Mouse (Mus musculus) forebrain, embryonic 16.5 days (tissue): ENCODE results near the gene Spon1. TPM values are rescaled to one million over a fixed set of nuclear protein-coding genes. Genes with fewer than 3 reads are reported as not detected.

Source experiments
- ATAC-seq: fragments of 200-750 bp; cut with Nextera tagmentation; 2 replicates; pipeline ENCODE4 v1.8.0; 2017; ENCODE audit warnings: mild to moderate bottlenecking, moderate library complexity
- H3K27ac ChIP-seq: fragments of 300-500 bp; sonication (generic); 2 replicates; pipeline ENCODE4 v1.5.1; 2014; ENCODE audit warnings: low read length, control low read depth
- H3K27me3 ChIP-seq: fragments of 300-500 bp; sonication (generic); replicated peaks from 2 replicates; pipeline ENCODE4 v1.6.1; 2014; ENCODE audit warnings: low read length; ENCODE audit not compliant: control insufficient read depth, insufficient read depth
- H3K36me3 ChIP-seq: fragments of 300-500 bp; sonication (generic); 2 replicates; pipeline ENCODE4 v1.6.1; 2014; ENCODE audit not compliant: control insufficient read depth, insufficient read depth
- H3K4me1 ChIP-seq: fragments of 300-500 bp; sonication (generic); replicated peaks from 2 replicates; pipeline ENCODE4 v1.6.1; 2014; ENCODE audit warnings: low read length; ENCODE audit not compliant: control insufficient read depth, insufficient read depth
- H3K4me2 ChIP-seq: fragments of 300-500 bp; sonication (generic); 2 replicates; pipeline ENCODE4 v1.6.1; 2014; ENCODE audit warnings: mild to moderate bottlenecking, low read length, control low read depth
- H3K4me3 ChIP-seq: fragments of 300-500 bp; sonication (generic); replicated peaks from 2 replicates; pipeline ENCODE4 v1.5.1; 2014; ENCODE audit warnings: mild to moderate bottlenecking, low read length, control low read depth
- H3K9ac ChIP-seq: fragments of 300-500 bp; sonication (generic); replicated peaks from 2 replicates; pipeline ENCODE4 v1.6.1; 2014; ENCODE audit warnings: low read depth, low read length, control low read depth
- H3K9me3 ChIP-seq: fragments of 300-500 bp; sonication (generic); 2 replicates; pipeline ENCODE4 v1.6.1; 2016; ENCODE audit warnings: low read length; ENCODE audit not compliant: control insufficient read depth
- WGBS: fragments of 180-500 bp; shearing (Covaris S2); extraction: QIAGEN DNeasy Blood & Tissue Kit; methylation state at CpG from one replicate; pipeline ENCODE4 v1.1.7; 2014; 5-methylcytosine and 5-hydroxymethylcytosine counted together
- polyA plus RNA-seq: library from polyadenylated mRNA; unstranded; fragments of >200 nt; fragmentation: Nextera tagmentation; extraction: Ambion mirVana; gene quantifications from 2 replicates; pipeline ENCODE4 v1.2.1, GENCODE M21; 2015

Spon1 gene
- polyA plus RNA-seq, 1 experiment from 2014 or later = 19.3 TPM

- Histone ChIP-seq H3K4me1 (no peaks in the 10 kb centered on the region), H3K4me3 (no peak overlapping the region), H3K27ac (no peak overlapping the region), H3K27me3 (no peaks in the 10 kb centered on the region), H3K4me2 (no peak overlapping the region), H3K9me3 (no peaks in the 10 kb centered on the region), H3K36me3 (no peaks in the 10 kb centered on the region), H3K9ac (no peak overlapping the region)
- ATAC-seq = no peak
Observed at GRCm38 (mm10) chr7:113969182-113969581, 203.4 kb downstream of the Spon1 start.

DNA sequence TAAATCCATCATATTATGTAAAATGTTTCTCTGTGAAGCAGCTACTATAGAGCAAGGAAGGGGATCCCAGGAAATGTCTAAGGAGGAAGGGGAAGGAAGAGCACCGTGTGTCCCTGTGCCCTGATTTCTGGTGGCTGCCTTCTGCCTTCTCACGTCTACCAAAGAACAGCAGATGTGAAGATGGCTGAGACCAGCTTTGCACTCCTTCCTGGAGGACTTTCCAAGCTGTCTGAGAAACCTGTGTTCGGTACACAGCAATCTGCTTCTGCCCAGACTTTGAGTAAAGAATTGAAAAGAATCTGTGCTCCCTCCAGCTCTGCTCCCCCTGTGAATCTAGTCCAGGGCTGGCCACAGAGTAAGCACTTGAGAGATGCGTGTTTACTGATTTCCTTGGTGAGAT lies 206.7 kb downstream of the Spon1 start:
- H3K4me1 ChIP-seq = no peaks in the 10 kb centered on the region
- no peak overlapping the region for H3K4me2 ChIP-seq
- H3K9ac ChIP-seq = no peak overlapping the region
- WGBS = 90% methylated on average over 4 of the region's 4 CpGs
- ATAC-seq = no peak
- H3K9me3 ChIP-seq = no peaks in the 10 kb centered on the region
- H3K27ac ChIP-seq = no peak overlapping the region
- H3K36me3 ChIP-seq = no peaks in the 10 kb centered on the region
- H3K27me3 ChIP-seq = no peaks in the 10 kb centered on the region
- H3K4me3 ChIP-seq = no peak overlapping the region

DNA sequence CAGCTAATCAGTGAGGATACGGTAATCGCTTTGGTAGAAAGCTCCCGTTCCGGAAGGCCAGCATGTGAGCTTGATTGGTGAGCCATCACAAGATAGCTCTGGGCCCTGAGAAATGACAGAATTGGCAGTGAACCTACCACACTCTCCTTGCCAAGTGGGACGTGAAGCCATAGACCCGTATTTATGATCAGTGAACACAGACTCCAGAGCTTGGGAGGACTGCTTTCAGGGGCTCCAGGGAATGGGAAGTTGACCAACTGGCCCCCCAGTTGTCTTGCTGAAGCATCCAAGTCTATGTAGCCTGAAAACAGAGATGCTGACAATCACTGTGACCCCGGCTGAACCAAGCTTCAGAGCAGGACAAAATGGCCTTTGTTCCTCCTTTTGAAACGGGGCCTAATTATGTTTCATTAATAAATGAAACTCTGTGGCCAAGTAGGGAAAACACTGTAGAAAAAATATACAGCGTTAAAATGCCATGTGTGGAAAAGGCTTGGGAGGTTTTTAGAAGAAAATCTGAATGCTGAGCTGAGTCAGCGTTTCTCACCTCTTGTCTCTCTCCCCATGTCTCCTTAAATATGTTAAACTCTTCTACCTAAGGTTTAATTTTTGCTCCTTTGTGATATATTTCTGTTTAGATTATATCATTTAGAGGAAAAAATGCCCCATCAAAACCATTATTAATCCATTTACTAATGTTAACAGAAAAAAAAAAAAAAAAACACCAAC lies 220.8 kb downstream of the Spon1 start:
- Histone ChIP-seq H3K27me3 (no peaks in the 10 kb centered on the region), H3K9ac (no peak overlapping the region), H3K4me2 (no peak overlapping the region), H3K36me3 (no peaks in the 10 kb centered on the region), H3K4me3 (no peak overlapping the region), H3K27ac (no peak overlapping the region), H3K9me3 (peaks cover 5% of the 10 kb centered on the region), H3K4me1 (peaks cover 3% of the 10 kb centered on the region; the same call in 1 of the 2 replicates)
- WGBS = 33% methylated on average over 10 of the region's 10 CpGs
- ATAC-seq = peak; percentile 45

DNA sequence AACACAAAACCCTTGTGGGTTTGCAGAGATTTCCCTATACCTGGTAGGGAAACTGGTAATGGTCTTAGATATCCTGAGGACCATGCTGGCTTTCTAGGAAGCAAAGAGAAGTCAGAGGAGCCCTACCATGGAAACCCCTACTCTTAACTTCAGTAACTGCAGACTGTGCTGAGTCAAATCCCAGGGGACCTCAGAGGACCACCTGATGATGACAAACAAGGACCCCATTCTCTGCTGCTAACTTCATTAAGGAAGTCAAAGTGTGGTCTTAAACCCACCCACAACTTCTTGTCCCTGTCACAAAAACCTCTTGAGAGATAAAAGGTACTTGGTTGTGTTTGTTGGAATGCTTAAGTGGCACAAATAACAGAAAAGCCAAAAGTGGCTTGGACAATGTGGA lies 222.4 kb downstream of the Spon1 start:
- peaks cover 3% of the 10 kb centered on the region; the same call in 1 of the 2 replicates for H3K4me1 ChIP-seq
- H3K9ac ChIP-seq = no peak overlapping the region
- no peak overlapping the region for H3K27ac ChIP-seq
- no peak for ATAC-seq
- H3K27me3 ChIP-seq = no peaks in the 10 kb centered on the region
- H3K36me3 ChIP-seq = no peaks in the 10 kb centered on the region
- no peak overlapping the region for H3K4me2 ChIP-seq
- H3K9me3 ChIP-seq = peaks cover 5% of the 10 kb centered on the region
- no peak overlapping the region for H3K4me3 ChIP-seq

- no peaks in the 10 kb centered on the region for H3K4me1 ChIP-seq
- WGBS = 89% methylated on average over 7 of the region's 7 CpGs
- no peak for ATAC-seq
Observed at GRCm38 (mm10) chr7:113997675-113998354, 232.0 kb downstream of the Spon1 start.

DNA sequence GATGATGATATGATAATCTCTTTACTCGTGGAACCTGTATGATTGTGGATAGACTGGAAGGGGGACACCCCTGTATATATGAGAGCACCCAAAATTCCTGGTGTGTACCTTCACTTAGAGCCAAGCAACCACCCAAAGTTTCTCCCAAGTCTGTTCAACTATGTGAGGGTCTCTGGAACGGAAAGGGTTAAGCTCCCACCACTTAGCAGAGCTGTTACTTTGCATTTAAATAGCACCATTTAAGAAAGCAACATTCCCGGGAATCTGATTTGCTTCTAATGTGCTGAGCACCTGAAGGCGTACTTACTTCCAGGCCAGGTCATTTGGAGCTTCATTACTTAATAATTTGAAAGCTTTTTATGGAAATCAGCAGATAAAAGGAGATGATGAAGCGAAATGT lies 238.4 kb downstream of the Spon1 start:
- no peak overlapping the region for H3K4me3 ChIP-seq
- H3K27me3 ChIP-seq = no peaks in the 10 kb centered on the region
- no peak overlapping the region for H3K27ac ChIP-seq
- peak overlapping the region; percentile 30 for H3K4me2 ChIP-seq
- peaks cover 10% of the 10 kb centered on the region for H3K4me1 ChIP-seq
- no peak overlapping the region for H3K9ac ChIP-seq
- no peaks in the 10 kb centered on the region for H3K9me3 ChIP-seq
- 6% methylated on average over 5 of the region's 5 CpGs for WGBS
- no peaks in the 10 kb centered on the region for H3K36me3 ChIP-seq
- no peak for ATAC-seq

More at GRCm38 (mm10) chr7:113997675-113998354, 232.0 kb downstream of the Spon1 start:
- no peaks in the 10 kb centered on the region for H3K27me3 ChIP-seq
- no peaks in the 10 kb centered on the region for H3K36me3 ChIP-seq
- no peak overlapping the region for H3K9ac ChIP-seq
- H3K4me2 ChIP-seq = no peak overlapping the region
- H3K9me3 ChIP-seq = no peaks in the 10 kb centered on the region
- H3K27ac ChIP-seq = no peak overlapping the region
- H3K4me3 ChIP-seq = no peak overlapping the region

- Histone ChIP-seq H3K4me1 (peaks cover 10% of the 10 kb centered on the region), H3K27me3 (no peaks in the 10 kb centered on the region), H3K9ac (no peak overlapping the region), H3K27ac (no peak overlapping the region), H3K4me2 (no peak overlapping the region), H3K4me3 (no peak overlapping the region), H3K36me3 (no peaks in the 10 kb centered on the region), H3K9me3 (no peaks in the 10 kb centered on the region)
- no peak for ATAC-seq
- WGBS = 43% methylated on average over 5 of the region's 5 CpGs
Observed at GRCm38 (mm10) chr7:114005499-114005898, 239.7 kb downstream of the Spon1 start.

DNA sequence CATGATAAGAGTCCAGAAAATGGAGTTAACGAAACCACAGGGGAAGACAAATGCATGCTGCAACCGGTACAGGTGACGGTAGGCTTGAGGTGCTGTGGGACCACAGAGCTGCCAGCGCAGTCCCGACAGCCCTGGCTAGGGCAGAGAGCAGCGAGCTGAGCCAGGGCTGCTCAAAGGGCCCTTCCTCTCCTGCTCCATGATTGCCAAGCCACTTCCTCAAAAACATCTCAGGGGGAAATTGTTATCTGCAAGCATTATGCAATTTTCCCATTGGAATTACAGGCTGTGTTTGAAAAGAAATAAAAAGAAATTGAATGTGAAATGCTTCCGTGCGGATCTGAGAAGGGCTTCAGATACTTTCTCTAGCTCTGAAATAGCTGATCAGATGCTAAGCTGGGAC lies 240.7 kb downstream of the Spon1 start:
- Histone ChIP-seq H3K4me3 (no peak overlapping the region), H3K9ac (no peak overlapping the region), H3K4me1 (peaks cover 10% of the 10 kb centered on the region), H3K9me3 (no peaks in the 10 kb centered on the region), H3K36me3 (no peaks in the 10 kb centered on the region), H3K27me3 (no peaks in the 10 kb centered on the region), H3K4me2 (no peak overlapping the region), H3K27ac (no peak overlapping the region)
- ATAC-seq = no peak
- WGBS = 80% methylated on average over 8 of the region's 8 CpGs

DNA sequence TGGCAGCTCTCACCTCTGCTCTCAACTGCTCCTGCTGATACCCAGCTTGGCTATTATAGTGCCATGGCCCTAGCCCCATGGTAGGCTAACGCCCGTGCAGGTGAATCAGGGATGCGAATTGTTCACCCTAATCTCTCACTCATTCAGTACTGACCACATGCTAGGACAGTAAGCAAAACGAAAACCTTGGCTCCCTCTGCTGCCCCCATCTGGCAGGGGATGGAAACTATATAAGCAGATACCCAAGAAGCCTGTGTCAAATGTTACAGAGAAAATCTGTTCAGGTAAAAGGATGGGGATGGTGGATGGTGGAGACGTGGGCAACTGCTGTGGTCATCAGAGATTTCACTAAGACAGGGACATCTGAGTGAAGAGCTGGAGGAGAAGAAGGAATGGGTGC lies 241.8 kb downstream of the Spon1 start:
- no peak overlapping the region for H3K27ac ChIP-seq
- no peak for ATAC-seq
- 62% methylated on average over 5 of the region's 5 CpGs for WGBS
- H3K36me3 ChIP-seq = no peaks in the 10 kb centered on the region
- H3K4me1 ChIP-seq = peaks cover 14% of the 10 kb centered on the region
- H3K9me3 ChIP-seq = no peaks in the 10 kb centered on the region
- H3K4me3 ChIP-seq = no peak overlapping the region
- no peak overlapping the region for H3K9ac ChIP-seq
- no peaks in the 10 kb centered on the region for H3K27me3 ChIP-seq
- H3K4me2 ChIP-seq = no peak overlapping the region
